Mouse (Mus musculus) cerebellum, postnatal 10 days (tissue): ENCODE data around the gene Shroom1.
A peak's percentile ranks its signal among the peaks of the same experiment; 100 is the strongest.

Source experiments
- DNase-seq, 2 experiments: peaks; one replicate each; pipeline ENCODE4 v3.0.0; 2021; ENCODE audit warnings: mixed read lengths in 2 of 2

The Shroom1 gene

GRCm38 (mm10) chr11:53481088-53481730 is 24.2 kb downstream of the Shroom1 start:
- no peak for DNase-seq

GRCm38 (mm10) chr11:53483159-53483891 is 26.3 kb downstream of the Shroom1 start:
- DNase-seq: peak; percentile 61 to 77

- DNase-seq: no peak
These were observed 28.7 kb downstream of the Shroom1 start for GRCm38 (mm10) chr11:53485719-53486118.

- DNase-seq: no peak
These were observed 29.3 kb downstream of the Shroom1 start for GRCm38 (mm10) chr11:53486351-53486750.

GRCm38 (mm10) chr11:53486822-53487594 is 30.0 kb downstream of the Shroom1 start:
- peak; percentile 58 to 62 for DNase-seq

- DNase-seq: no peak
These were observed 32.0 kb downstream of the Shroom1 start for GRCm38 (mm10) chr11:53489007-53489406.

GRCm38 (mm10) chr11:53489421-53489820 is 32.4 kb downstream of the Shroom1 start:
- DNase-seq: no peak

- peak; percentile 46 to 59 for DNase-seq
These were observed 35.0 kb downstream of the Shroom1 start for GRCm38 (mm10) chr11:53491954-53492401.

- DNase-seq: no peak
These were observed 36.4 kb downstream of the Shroom1 start for GRCm38 (mm10) chr11:53493243-53493955.

GRCm38 (mm10) chr11:53495417-53495816 is 38.4 kb downstream of the Shroom1 start:
- DNase-seq: peak in 1 of 2 experiments; percentile 39

GRCm38 (mm10) chr11:53496946-53497345 is 39.9 kb downstream of the Shroom1 start:
- DNase-seq: peak; percentile 46 to 48

- no peak for DNase-seq
These were observed 43.6 kb downstream of the Shroom1 start for GRCm38 (mm10) chr11:53500569-53500968.

GRCm38 (mm10) chr11:53502039-53502765 is 45.2 kb downstream of the Shroom1 start:
- DNase-seq: no peak

- no peak for DNase-seq
These were observed 46.7 kb downstream of the Shroom1 start for GRCm38 (mm10) chr11:53503738-53504137.

GRCm38 (mm10) chr11:53504376-53504775 is 47.4 kb downstream of the Shroom1 start:
- peak; percentile 25 to 29 for DNase-seq

GRCm38 (mm10) chr11:53505026-53505663 is 48.1 kb downstream of the Shroom1 start:
- DNase-seq: peak; percentile 95

- DNase-seq: peak; percentile 68 to 77
These were observed 50.2 kb downstream of the Shroom1 start for GRCm38 (mm10) chr11:53507098-53507805.

- peak in 1 of 2 experiments; percentile 20 for DNase-seq
These were observed 51.1 kb downstream of the Shroom1 start for GRCm38 (mm10) chr11:53508152-53508551.

- DNase-seq: no peak
These were observed 51.6 kb downstream of the Shroom1 start for GRCm38 (mm10) chr11:53508591-53508990.

- no peak for DNase-seq
These were observed 53.3 kb downstream of the Shroom1 start for GRCm38 (mm10) chr11:53510351-53510750.
